Mouse (Mus musculus) stomach, postnatal 0 days (tissue): ENCODE measurements around the gene Chchd6.

Experiments used
- CTCF ChIP-seq: IDR thresholded peaks from 2 replicates; pipeline ENCODE4 v1.5.1; 2016; ENCODE audit warnings: antibody characterized with exemption, low read depth, mild to moderate bottlenecking, moderate library complexity
- EP300 ChIP-seq: optimal IDR thresholded peaks from 2 replicates; pipeline ENCODE3; 2016; ENCODE audit warnings: antibody characterized with exemption

GRCm38 (mm10) chr6:89416030-89416595 is 179.3 kb downstream of the Chchd6 start:
- TF ChIP-seq CTCF (no peak), EP300 (no peak)
